Mouse (Mus musculus) hindlimb bud, embryonic 11.5 days (tissue): ENCODE results near the gene Ndufs3.
A peak's percentile ranks its signal among the peaks of the same experiment; 100 is the strongest.

Experiments used
- DNase-seq: peaks from one replicate; pipeline ENCODE4 v3.0.0-alpha.2; 2012; ENCODE audit warnings: low read depth, low spot score; ENCODE audit errors: extremely low spot score

Ndufs3 gene

DNA sequence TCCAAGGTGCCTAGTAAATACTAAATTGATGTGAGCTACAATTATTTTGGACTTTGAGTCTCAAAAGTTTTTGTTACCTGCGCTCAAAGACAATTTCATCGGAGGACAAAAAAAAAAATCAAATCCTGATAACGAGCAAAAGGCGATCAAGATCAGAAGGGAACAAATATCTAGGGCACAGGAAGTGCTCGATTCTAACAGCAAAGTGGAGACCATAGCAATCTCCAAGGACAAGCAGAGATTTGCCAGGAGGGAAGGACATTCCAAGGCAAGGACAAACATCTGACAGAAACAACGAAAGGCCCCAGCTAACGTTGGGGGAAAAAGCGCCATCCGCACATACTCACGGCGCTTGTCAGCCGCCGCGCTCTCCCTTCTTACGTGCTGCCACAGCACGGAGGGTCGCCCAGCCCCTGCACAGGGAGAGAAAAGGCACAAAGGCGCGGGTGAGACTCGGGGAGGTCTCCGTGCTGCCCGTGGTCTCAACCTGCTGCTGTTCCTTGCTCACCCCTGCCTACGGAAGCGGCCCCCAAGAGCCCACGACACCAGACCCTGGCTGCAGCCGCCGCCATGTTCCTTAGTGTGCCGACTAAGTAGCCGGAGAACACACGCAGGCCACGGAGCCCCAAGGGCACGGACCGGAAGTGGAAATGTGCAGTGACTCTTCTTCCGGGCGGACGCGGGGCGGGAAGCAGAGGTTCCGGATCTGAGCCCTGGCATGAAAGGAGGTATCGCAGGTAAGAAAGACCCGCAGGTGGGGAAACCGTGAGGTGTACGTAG is at the start of gene Ndufs3, which contains the start of gene Kbtbd4:
Gene Ndufs3, minus strand, starts transcription at position 752 of the 780 bp plus-strand sequence.
Gene Kbtbd4, plus strand, starts transcription at position 665 of the 780 bp plus-strand sequence.
- DNase-seq, result peak; percentile 85

DNA sequence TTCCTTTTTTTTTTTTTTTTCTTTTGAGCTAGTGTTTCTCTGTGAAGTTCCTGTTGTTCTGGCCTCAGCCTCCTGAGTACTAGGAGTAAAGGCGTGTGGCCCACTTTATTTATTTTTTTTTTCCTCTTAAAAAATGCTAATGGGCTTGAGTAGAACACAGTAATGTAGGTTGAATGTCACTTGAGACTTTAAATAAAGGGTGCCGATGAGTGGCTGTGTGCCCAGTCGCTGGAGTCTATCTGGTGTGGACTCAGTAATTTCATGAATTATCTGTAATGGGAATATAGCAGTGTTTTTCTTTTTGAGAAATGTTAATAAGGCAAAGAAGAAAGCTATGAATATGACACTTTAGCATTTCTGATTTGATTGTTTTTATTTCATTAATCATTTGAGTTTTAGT is 48.8 kb upstream of the Ndufs3 start:
- no peak for DNase-seq

DNA sequence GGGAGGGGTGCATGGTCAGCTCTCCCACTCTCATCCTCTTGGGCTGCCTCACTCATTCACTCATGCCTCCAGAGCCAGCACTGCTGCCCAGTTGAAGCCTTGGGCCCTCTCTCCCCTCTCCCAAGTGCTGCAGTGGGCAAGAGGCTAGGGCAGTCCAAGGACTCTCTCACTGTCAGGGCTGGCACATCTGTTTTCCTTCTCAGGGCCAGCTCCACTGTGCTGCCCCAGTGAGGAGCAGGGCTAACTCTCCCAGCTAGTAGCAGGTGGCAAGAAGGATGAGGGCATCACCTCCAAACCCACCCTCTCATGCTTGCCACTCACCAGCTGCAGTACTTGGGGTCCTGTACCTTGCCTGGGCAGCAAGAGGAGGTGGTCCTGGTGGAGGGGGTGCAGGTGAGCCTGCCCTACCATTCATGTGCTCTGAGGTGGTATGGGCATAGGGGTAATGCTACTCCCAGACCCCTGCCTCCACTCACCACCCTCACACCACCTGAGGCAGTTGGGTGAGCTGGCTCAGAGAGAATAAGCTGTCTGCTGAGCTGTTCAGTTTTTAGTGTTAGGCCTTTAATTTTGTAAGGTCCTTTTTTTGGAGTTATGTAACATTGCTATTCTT is 46.1 kb upstream of the Ndufs3 start:
- DNase-seq, result no peak

DNA sequence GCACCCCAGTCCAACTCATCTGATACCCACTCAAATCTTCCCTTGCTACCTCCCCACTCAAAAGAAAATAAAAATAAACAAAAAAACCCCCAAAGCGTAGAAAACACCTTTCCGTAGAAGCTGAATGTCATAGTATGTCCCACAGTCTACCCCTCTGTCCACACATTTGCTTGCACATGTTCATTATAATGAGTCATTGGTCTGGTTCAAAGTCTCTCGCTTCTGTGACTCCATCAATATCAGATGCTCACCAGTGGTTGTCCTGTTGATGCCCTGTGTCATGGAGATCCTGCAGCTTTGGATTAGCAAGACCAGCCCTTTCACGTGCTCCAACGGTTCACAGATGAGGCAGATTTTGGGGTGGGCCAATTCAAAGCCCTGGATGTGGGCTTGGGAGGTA is 45.5 kb upstream of the Ndufs3 start:
- DNase-seq, result no peak

DNA sequence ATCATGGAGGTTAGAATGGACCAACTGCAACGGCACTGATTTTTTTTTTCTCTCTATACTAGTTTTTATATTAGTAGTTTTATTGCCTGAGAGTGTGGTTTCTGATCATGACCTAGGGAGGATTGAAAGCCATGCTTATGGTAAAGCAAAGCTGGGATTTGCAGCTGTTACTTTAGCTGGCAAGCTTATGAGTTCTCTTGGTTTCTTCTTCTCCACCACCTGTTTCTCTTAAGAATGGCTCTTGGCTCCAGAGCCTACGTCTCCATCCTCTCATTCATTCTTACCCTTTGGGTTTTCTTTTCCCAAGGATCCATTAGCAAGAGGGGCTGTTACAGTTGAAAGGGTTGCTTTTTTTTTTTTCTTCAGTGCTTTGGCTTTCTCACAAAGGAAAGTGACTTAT is 37.1 kb upstream of the Ndufs3 start:
- DNase-seq, result no peak

DNA sequence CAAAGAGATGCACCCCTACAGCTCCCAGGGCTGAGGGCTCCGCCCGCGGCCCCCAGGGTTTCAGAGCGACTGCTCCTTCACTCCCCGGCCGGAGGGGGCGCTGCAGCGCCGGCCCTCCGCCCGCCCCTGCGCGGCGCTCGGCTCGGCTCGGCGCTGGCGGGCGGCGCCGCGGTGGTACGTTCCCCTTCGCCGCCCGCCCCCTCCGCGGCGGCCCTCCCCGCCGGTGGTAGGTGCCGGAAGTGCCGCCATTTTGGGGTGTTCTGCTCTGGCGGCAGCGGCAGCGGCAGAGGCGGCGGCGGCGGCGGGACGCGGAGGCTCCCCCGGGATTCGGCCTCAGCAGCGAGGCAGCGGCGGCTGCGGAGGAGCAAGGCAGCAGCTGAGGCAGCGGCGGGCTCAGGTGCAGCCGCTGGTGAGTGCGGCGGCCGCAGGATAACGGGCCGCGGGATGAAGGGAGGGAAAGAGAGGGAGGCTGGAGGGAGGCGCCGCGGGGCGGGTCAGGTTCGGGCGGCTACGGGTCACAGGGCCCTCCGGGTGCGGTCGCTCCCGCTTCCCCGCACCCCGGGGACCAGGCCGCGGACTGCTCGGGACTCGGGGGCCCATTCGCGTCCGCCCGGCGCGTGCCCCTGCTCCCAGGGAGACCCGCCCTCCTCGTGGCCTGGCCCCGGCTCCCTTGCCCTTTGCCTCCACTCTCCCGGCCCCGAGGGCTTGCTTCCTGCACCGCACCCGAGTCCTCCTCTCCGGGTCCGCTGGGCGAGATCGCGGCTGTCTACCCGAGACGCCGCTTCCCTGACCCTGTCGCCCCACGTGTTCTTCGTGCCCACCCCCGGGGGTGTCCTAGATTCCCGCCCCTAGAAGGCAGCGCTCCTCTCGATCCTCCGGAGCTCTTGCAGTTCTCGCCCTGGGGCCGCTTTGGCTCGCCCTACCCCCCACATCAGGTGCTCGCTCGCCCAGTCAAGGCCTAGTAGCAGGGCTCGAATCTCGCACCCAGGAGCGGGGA is 35.9 kb upstream of the Ndufs3 start, which contains the start of gene Celf1:
Gene Celf1, plus strand, starts transcription at position 150 of the 997 bp plus-strand sequence.
- no peak for DNase-seq

DNA sequence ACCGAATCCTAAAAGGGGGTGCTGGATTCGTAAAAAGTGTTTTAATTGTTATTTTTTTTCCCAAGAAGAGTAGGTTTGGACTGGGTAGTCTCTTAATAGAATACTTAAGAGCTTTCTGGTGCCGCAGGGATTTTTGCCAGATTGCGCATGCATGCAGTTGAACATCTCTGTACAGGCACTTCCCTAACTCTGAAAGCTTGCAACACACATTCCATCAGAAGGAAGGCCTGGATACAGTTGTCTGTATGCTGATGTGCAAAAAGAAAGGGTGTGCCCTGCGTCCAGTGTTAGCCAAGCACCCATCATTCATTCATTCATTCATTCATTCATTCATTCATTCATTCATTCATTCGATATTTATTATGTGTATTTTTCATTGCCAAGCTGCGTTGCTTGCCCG is 35.1 kb upstream of the Ndufs3 start:
- DNase-seq, result no peak

DNA sequence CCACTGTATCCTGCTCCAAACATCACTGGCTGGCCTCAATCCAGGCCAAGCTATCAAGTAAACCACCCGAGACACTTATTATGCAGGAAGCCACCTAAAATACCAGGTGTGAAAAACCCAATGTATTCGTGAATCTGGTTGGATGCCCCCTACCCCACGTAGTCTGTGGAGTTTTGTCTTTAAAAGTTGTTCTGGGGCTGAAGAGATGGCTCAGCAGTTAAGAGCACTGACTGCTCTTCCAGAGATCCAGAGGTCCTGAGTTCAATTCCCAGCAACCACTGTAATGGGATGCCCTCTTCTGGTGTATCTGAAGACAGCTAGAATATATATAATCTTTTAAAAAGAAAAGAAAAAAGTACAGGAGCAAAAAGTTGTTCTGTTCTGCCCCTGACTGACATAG is 33.7 kb upstream of the Ndufs3 start:
- no peak for DNase-seq

DNA sequence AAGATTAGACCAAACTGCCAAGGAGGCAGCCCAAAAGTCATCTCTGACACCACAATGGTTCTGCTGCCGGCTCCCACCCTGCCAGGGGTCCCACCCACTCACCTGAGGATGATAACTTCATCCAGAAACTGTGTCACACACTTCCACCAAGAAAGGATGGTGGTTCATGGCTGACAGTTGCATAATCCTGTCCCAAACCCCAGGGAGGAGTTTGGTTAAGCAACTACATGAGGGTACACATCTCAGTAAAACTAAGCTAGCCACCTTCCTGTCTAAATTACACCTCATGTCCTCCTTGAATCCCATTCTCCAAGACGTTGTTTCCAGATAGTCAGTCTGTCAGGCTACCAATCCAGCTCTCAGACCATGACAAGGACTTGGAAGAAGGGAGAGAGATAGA is 27.6 kb upstream of the Ndufs3 start:
- DNase-seq, result no peak

DNA sequence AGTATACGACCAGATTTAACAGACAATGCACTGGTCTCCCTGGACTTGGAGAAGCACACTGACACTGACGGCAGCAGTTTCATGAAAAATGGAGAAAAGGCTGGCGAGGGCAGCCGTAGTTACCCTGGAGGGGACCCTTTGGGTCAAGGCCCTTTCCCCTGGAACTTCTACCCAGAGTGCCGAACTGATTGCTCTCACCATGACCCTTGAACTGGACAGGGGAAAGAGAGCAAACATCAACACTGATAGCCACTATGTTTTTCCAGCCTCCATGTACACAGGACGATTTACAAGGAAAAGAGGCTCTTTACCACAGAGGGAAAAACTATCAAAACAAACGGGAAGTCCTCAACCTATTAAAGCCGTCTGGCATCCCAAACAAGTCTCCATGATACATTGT is 27.2 kb upstream of the Ndufs3 start:
- DNase-seq, result no peak

DNA sequence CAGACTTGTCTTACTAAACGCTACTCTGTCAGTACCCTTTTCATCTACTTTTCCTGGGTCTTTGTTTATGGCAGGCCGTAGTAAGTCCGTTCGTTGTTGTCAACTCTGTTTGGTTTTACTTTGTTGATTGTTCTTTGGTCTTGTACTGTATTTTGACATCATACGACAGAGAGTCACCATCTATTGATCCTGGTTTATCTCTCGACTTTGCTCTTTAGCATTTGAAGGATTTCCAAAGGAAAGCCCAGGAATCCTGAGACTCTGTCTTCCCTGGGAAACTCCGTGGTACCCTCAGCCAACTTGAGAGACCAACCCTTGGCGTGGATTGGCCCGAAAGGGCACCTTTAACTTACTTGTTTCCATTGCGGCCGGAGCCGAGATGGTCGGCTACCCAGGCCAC is 23.9 kb upstream of the Ndufs3 start:
- no peak for DNase-seq

DNA sequence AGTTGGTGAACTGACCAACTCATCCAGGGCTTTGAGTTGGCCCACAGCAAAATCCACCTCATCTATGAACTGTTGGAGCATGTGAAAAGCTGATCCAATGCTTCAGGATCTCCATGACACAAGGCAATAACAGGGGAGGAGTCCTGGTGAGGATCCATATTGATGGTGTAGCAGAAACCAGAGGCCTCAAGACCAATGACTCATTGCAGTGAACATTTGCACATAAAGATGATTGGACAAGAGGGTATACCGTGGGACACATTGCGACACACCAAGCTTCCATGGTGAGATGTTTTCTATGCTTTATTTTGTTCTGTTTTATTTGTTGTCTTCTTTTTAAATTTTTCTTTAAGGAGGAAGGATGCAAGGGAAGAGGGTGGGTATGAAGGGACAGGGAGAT is 18.0 kb upstream of the Ndufs3 start:
- no peak for DNase-seq

DNA sequence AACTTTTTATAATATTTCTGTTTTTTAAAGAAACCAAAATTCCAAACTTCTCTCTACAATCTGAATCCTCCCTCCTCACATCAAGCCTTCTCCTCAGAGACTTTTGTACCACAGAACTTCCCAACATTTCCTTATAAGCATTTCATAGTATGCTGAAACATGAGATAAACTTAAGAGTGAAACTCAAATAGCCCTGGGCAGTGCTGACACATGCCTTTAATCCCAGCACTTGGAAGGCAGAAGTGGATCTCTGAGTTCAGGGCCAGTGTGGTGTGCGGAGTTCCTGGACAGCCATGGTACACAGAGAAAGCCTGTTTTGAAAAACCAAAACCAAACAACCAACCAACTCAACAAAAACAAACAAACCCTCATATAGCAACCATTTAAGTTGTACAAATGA is 16.6 kb upstream of the Ndufs3 start:
- DNase-seq, result no peak

DNA sequence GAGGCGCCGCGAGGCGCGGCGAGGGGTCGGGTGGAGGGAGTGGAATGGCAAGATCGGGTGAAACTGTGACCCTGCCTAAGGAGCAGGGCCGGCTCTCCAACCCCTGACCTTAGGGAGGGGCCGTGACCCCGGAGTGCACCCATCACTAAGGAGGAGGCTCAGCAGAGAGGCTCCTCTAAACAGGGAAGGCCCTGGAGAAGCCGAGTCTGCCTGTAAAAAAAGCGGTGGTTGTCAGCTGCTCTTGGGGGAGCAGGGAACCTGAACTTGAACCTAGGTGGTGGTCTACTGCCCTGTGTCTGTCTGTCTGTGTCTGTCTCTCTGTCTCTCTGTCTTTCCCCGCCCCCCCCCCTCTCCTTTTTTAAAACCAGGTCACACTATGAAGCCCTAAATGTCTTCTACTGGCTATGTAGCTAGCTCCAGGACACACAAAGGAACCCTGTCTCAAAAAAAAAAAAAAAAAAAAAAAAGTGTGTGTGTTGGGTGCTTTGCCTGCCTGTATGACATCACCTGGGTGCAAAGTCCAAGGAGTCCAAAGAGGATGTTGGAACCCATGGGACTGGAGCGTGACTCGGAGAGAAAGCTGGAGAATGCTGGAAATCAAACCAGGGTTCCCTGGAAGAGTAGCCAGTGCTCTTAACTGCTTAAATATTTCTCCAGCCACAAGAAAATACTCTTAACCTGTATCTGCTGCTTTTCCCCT is 13.5 kb upstream of the Ndufs3 start:
- DNase-seq, result no peak

DNA sequence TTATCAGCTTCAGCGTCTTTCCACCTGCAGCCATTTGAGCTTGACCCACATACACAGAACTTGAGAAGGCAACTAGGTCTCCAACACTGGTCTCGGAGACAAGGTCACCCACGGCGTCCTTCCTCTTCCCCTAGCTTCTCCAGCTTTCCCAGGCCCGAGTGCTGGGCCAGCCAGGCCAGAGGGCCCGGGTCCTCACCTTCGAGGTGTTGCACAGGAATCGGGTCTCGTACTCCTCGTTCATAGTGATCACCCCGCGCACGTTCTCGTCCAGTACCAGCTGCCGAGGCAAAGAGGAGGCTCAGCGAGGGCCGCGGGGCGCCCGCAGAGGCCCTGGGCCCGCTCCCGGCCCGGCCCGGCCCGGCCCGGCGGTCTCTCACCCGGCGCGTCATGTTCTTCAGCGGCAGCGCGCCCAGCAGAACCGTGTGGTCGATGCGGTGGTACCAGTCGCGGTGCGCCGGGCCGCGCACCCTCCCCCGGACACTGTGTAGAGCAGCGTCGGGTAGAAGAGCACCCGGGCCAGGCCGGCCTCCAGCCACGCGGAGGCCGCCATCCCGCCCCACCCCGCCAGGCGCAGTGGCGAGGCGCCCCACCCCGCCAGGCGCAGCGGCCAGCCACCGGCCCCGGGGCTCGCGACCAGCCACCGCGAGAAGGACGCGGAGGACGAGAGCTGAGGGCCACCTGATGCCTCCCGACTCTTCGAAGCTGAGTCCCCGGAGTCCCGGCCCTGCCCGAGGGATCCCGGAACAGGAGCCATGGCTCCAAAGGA is 12.8 kb upstream of the Ndufs3 start:
- no peak for DNase-seq

DNA sequence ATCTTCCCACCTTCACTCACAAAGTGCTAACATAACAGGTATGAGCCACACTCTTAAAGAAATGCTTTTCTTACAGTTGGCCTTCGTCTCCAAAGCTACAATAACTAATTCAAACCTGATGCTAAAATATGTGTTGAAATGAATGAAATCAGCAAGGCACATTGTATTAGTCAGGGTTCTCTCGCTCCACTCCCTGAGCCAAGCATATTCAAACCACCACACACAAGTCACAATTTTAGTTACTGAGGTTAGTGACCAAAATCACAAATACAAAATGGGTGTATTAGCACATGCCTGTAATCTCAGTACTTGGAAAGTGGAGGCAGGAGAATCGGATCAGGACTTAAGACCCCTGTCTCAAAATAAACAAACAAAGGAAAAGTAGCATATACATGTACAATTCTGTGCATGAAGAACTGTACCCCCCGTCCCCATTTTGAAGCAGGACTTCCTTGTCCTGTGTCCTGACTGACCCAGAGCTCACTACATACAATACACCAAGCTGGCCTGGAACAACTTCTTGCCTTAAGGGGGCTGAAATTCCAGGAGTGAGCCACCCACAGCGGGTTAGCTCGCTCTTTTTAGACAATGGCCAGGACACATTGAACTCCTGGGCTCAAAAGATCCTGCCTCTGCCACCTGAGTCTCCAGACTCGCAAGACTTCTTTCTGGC is 12.1 kb upstream of the Ndufs3 start:
- DNase-seq, result no peak

DNA sequence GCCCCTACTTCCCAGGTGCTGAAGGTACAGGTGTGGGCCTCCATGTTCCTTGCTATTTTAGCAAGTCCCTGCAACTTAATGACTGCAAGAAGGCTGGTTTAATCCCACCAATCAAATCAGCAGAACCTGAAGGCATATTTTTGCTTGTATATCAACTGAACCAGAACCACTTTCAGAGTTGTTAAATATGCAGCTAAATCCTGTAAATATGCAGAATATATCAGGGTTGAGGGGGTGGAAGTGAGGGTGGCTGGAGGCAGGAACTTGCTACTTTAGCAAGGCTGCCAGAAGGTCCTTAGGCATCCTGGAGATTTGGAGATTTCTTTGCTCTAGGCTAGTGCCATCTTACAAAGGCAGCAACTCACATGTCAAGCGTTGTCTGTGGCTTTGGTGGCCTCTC is 10.9 kb upstream of the Ndufs3 start:
- no peak for DNase-seq

DNA sequence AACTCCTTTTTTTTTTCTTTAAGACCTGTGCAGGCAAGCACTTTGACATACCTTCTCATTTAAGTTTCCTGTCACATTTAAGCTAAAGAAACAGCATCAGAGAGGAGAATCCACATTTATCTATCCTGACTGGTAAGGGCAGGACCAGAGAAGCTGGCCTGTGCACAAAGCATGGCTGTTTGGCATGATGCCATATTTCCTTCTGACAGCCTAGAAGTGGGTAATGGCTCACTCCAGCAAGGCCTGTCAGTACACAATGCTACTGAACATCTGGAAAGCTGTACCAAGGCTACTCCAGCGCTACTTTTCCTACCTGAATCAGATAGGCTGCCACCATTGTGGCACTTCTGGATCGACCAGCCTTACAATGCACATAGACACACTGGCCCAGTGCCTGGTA is 9.0 kb upstream of the Ndufs3 start:
- no peak for DNase-seq

DNA sequence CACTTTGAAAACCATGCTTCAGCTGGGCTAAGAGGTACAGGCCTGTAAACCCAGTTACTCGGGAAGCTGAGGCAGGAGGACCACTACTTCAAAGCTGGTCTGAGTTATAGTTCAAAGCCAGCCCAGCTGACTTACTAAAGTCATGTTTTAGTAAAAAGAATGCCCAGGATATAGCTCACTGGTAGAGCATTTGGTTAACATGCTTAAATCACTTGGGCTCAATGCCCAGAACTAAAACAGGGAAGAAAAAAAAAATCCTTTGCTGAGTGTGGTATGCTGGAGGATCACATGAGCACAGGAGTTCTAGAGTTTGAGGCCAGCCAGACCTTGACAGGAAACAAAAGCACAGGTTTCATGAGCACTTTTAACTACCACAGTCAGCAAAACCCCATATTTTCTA is 7.0 kb upstream of the Ndufs3 start:
- DNase-seq, result no peak

DNA sequence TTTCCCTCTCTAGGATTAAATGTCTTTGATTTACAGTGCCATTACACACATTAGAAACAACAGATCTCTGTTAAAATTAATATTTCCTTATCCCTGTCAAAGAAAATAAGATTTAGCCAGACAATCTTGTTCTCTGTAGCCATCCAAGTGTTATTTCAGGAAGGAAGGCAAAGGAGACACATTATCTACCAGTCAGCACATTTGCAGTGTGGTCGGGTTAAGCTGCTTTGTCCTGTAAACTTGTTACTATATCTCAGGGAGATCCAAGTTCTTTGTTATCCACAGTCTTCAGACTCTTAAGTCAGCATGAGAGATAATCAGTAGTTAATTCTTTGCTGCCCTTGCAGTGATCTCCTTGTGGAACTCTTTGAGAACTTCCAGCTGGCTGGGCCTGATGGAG is 6.2 kb upstream of the Ndufs3 start:
- DNase-seq, result no peak
